Mouse (Mus musculus) heart, embryonic 14.5 days (tissue): Measurements from ENCODE around the gene Naa35. TPM values are rescaled to one million over a fixed set of nuclear protein-coding genes. Genes with fewer than 3 reads are reported as not detected.

Experiments used
- ATAC-seq: fragments of 200-750 bp; cut with Nextera tagmentation; 2 replicates; pipeline ENCODE4 v1.8.0; 2017; ENCODE audit warnings: low read depth, moderate TSS enrichment; ENCODE audit not compliant: insufficient number of reproducible peaks, insufficient read depth, low FRiP score
- H3K27ac ChIP-seq, 2 experiments: fragments of 200-500 bp in 1 of 2; fragments of 300-500 bp in 1 of 2; sonication (generic) in 1 of 2; replicated peaks in 1 of 2; 2 replicates each; pipeline ENCODE4 v1.5.1; 2012 to 2014; ENCODE audit warnings: low read depth in 2 of 2, low read length in 2 of 2, control low read depth in 1 of 2, mild to moderate bottlenecking in 1 of 2, mixed read lengths in 1 of 2; ENCODE audit not compliant: control insufficient read depth in 1 of 2, insufficient read depth in 1 of 2
- H3K27me3 ChIP-seq: fragments of 300-500 bp; sonication (generic); 2 replicates; pipeline ENCODE4 v1.6.1; 2014; ENCODE audit warnings: mild to moderate bottlenecking, low read length, control low read depth; ENCODE audit not compliant: control insufficient read depth, insufficient read depth
- H3K36me3 ChIP-seq: fragments of 300-500 bp; sonication (generic); 2 replicates; pipeline ENCODE4 v1.6.1; 2014; ENCODE audit warnings: mild to moderate bottlenecking, control low read depth, low read length, mixed read lengths; ENCODE audit not compliant: control insufficient read depth, insufficient read depth
- H3K4me1 ChIP-seq, 2 experiments: fragments of 200-500 bp in 1 of 2; fragments of 300-500 bp in 1 of 2; sonication (generic) in 1 of 2; 2 replicates each; pipeline ENCODE4 v1.6.1; 2012 to 2014; ENCODE audit warnings: low read length in 2 of 2, control low read depth in 1 of 2, mixed read lengths in 1 of 2; ENCODE audit not compliant: control insufficient read depth in 2 of 2, insufficient read depth in 2 of 2
- H3K4me2 ChIP-seq: fragments of 300-500 bp; sonication (generic); 2 replicates; pipeline ENCODE4 v1.6.1; 2014; ENCODE audit warnings: mild to moderate bottlenecking, low read length
- H3K4me3 ChIP-seq, 2 experiments: fragments of 200-500 bp in 1 of 2; fragments of 300-500 bp in 1 of 2; sonication (generic) in 1 of 2; 2 replicates each; pipeline ENCODE4 v1.5.1; 2012 to 2014; ENCODE audit warnings: low read length in 2 of 2, mild to moderate bottlenecking in 2 of 2, control low read depth in 1 of 2, low read depth in 1 of 2, moderate library complexity in 1 of 2; ENCODE audit not compliant: control insufficient read depth in 1 of 2, insufficient read depth in 1 of 2
- H3K9ac ChIP-seq: fragments of 300-500 bp; sonication (generic); 2 replicates; pipeline ENCODE4 v1.6.1; 2014; ENCODE audit warnings: mild to moderate bottlenecking, low read length
- H3K9me3 ChIP-seq: fragments of 300-500 bp; sonication (generic); 2 replicates; pipeline ENCODE4 v1.6.1; 2016; ENCODE audit warnings: low read length, control low read depth; ENCODE audit not compliant: control insufficient read depth
- WGBS: fragments of 180-500 bp; shearing (Covaris S2); extraction: QIAGEN DNeasy Blood & Tissue Kit; methylation state at CpG from one replicate; pipeline ENCODE4 v1.1.7; 2014; 5-methylcytosine and 5-hydroxymethylcytosine counted together
- polyA plus RNA-seq: library from polyadenylated mRNA; unstranded; fragments of >200 nt; fragmentation: Nextera tagmentation; extraction: Ambion mirVana; gene quantifications from 2 replicates; pipeline ENCODE4 v1.2.1, GENCODE M21; 2014

The Naa35 gene
- polyA plus RNA-seq, 1 experiment from 2014 or later: 70.3 TPM

DNA sequence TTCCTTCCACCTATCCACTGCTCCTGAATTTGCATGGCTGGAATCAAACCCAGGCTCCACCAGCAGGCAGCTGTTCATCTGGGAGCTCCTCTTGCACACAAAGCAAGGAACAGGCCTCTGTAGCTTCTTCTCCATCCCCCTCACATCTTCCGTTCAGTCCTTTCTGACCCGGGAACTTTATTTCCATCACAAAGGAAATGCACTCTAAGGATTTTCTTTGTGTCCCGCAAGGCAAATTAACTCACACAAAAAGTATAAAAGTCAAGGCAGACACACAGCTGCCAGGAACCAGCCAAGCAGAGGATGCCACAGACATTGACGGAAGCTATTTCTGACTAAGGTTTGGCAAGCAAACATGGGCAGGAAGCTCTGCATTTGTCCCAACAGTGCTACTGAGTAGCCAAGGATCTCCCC is 71.9 kb downstream of the Naa35 start:
- WGBS: 60% methylated on average over 4 of the region's 4 CpGs
- H3K27ac ChIP-seq: peak overlapping the region; percentile 31 to 58; a peak in 3 of 4 replicates

DNA sequence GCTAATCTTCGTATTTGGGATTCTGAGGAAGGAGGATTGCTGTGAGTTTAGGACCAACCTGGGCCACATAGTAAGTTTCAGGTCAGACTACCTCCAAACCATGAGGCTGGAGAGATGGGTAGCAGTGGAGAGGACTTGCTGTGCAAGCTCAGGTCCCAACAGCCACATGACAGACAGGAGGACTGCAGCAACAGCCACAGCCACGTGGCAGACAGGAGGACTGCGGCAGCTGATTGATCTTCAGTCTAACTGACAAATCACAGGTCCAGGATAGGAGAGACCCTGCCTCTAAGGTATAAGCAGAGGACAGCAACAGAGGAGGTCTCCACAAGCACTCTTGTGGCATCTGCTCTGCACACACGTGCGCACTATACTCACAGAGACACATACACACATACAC is 72.7 kb downstream of the Naa35 start:
- no peak overlapping the region for H3K27ac ChIP-seq
- no peaks in the 10 kb centered on the region for H3K9me3 ChIP-seq
- H3K36me3 ChIP-seq: peaks cover 11% of the 10 kb centered on the region
- no peak overlapping the region for H3K4me2 ChIP-seq
- H3K4me3 ChIP-seq: no peak overlapping the region
- H3K27me3 ChIP-seq: no peaks in the 10 kb centered on the region
- H3K9ac ChIP-seq: no peak overlapping the region
- H3K4me1 ChIP-seq: peaks cover 8 to 15% of the 10 kb centered on the region in 2 experiments
- ATAC-seq: no peak
- 82% methylated on average over 5 of the region's 5 CpGs for WGBS

More for the DNA sequence above, 71.9 kb downstream of the Naa35 start:
- Histone ChIP-seq H3K4me3 (no peak overlapping the region), H3K36me3 (peaks cover 3% of the 10 kb centered on the region; the same call in 1 of the 2 replicates), H3K4me2 (no peak overlapping the region), H3K9ac (no peak overlapping the region), H3K27me3 (no peaks in the 10 kb centered on the region), H3K4me1 (peaks cover 13 to 18% of the 10 kb centered on the region in 2 experiments), H3K9me3 (no peaks in the 10 kb centered on the region)
- ATAC-seq: no peak

DNA sequence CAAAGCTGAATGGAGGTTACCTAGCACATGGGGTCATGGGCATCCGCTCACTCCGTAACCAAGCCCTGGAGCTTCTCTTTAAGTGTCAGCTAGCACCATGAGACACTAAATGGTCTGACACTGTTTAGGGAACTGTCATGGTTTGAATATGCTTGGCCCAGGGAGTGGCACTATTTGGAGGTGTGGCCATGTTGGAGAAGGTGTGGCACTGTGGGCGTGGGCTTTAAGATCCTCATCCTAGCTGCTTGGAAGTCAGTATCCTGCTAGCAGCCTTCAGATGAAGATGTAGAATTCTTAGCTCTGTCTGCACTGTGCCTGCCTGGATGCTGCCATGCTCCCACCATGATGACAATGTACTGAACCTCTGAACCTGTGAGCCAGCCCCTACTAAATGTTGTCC is 75.3 kb downstream of the Naa35 start:
- H3K9ac ChIP-seq: no peak overlapping the region
- H3K4me2 ChIP-seq: no peak overlapping the region
- no peak for ATAC-seq
- peaks cover 0 to 9% of the 10 kb centered on the region in 2 experiments; a peak in 2 of 4 replicates for H3K4me1 ChIP-seq
- no peak overlapping the region for H3K4me3 ChIP-seq
- H3K36me3 ChIP-seq: peaks cover 30% of the 10 kb centered on the region
- WGBS: 88% methylated on average over 3 of the region's 3 CpGs
- H3K27ac ChIP-seq: no peak overlapping the region
- H3K27me3 ChIP-seq: no peaks in the 10 kb centered on the region
- no peaks in the 10 kb centered on the region for H3K9me3 ChIP-seq

DNA sequence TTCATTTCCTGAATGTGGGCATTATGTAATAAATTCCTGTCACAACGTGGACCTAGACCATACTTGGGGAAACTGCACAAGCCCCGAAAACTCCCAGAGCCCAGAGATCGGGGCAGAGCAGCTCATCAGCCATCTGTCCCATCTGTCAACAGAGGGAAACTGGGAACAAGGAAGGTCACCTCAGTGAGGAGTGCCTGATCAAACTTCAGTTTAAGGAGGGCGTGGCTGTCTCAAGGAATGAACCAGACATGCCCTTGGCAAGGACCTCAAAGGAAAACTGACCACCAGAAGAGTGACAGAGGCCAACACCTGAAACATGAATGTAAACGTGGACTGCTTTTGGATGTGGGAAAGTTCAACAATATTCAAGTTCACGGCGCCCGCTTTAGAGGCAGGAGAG is 76.3 kb downstream of the Naa35 start:
- no peak overlapping the region for H3K4me3 ChIP-seq
- H3K4me1 ChIP-seq: peaks cover 0 to 7% of the 10 kb centered on the region in 2 experiments; a peak in 2 of 4 replicates
- H3K27ac ChIP-seq: no peak overlapping the region
- H3K9ac ChIP-seq: no peak overlapping the region
- H3K4me2 ChIP-seq: no peak overlapping the region
- no peaks in the 10 kb centered on the region for H3K9me3 ChIP-seq
- no peaks in the 10 kb centered on the region for H3K27me3 ChIP-seq
- 94% methylated on average over 8 of the region's 8 CpGs for WGBS
- no peak for ATAC-seq
- peaks cover 30% of the 10 kb centered on the region for H3K36me3 ChIP-seq

DNA sequence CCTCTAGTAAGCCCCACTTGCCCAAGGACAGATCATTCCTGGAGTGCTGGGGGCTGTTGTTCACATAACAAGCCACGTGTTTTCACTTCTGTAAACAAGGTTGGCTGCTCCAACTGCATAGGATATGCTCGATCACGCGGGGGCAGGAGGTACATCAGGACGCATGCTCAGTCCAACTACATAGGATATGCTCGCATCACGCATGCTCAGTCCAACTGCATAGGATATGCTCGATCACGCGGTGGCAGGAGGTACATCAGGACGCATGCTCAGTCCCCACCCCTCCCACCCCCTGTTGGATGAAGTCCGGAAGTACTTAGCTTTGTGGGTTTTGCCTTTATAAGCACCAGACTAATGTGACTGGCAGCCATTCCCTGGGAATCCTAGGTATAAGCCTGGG is 76.9 kb downstream of the Naa35 start:
- WGBS: 97% methylated on average over 12 of the region's 12 CpGs

DNA sequence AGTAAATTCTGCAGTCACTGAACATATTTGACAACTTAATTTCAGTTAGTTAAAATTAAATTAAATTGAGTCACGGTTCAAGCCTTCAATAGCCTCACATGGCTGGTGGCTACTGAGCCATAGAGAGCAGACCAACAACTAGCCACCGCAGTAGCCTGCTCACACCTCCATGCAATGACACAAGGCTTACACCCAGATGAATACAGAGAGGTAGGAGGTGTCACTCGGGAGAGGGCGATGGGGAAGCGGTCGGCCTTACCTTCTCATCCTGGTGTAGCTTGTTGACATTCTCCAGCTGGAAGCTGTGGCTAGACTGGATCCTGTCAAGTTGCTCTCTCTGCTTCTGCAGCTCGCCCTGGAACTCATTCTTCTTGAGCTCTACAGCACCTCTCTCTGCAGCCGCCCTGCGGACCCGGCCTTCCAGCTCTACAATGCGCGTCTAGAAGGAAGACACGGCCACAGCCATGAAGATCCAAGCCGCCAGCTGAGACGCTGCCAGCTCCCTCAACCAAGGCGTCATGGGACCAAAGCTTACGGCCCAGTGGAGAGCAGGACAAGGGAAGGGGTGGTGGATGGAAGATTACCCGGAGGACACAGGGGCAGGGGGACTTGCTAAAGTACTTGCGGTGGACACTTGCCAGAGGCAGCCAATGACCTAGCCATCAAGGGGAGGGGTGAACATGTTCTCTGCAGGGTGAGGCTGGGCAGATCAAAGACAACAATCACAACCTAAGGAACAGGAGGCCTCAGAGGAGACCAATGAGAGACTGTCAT is 79.1 kb downstream of the Naa35 start:
- no peak for ATAC-seq
- H3K4me2 ChIP-seq: no peak overlapping the region
- H3K27me3 ChIP-seq: no peaks in the 10 kb centered on the region
- peaks cover 30% of the 10 kb centered on the region for H3K36me3 ChIP-seq
- no peak overlapping the region for H3K4me3 ChIP-seq
- no peak overlapping the region for H3K9ac ChIP-seq
- H3K27ac ChIP-seq: no peak overlapping the region
- WGBS: 89% methylated on average over 19 of the region's 19 CpGs
- no peaks in the 10 kb centered on the region for H3K9me3 ChIP-seq
- peaks cover 6 to 9% of the 10 kb centered on the region in 2 experiments; a peak in 3 of 4 replicates for H3K4me1 ChIP-seq

More for the DNA sequence above, 76.9 kb downstream of the Naa35 start:
- Histone ChIP-seq H3K4me1 (peaks cover 0 to 2% of the 10 kb centered on the region in 2 experiments; a peak in 1 of 4 replicates), H3K9ac (no peak overlapping the region), H3K4me2 (no peak overlapping the region), H3K36me3 (peaks cover 30% of the 10 kb centered on the region), H3K9me3 (no peaks in the 10 kb centered on the region), H3K27me3 (no peaks in the 10 kb centered on the region), H3K27ac (no peak overlapping the region), H3K4me3 (no peak overlapping the region)
- ATAC-seq: no peak

DNA sequence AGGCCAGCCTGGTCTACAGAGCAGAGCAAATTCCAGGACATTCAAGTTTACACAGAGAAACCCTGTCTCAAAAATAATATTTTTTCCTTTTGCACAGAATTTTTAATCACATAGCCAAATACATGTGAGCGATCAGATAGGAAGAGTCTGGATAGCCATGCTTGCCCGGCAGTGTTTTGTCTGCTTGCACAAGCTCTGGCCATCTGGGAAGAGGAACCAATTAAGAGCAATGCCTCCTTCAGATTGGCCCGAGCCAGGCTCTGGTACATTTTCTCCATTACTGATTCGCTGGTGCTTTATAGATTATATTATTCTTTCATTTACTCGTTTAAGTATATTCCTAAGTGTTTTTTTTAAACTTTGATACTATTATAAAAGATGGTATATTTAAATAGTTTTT is 82.7 kb downstream of the Naa35 start:
- ATAC-seq: no peak
- Histone ChIP-seq H3K36me3 (peaks cover 20% of the 10 kb centered on the region), H3K9ac (no peak overlapping the region), H3K4me3 (no peak overlapping the region), H3K27me3 (no peaks in the 10 kb centered on the region), H3K4me2 (no peak overlapping the region), H3K9me3 (no peaks in the 10 kb centered on the region), H3K27ac (no peak overlapping the region), H3K4me1 (peaks cover 6 to 9% of the 10 kb centered on the region in 2 experiments; a peak in 3 of 4 replicates)
- WGBS: 85% methylated on average over 5 of the region's 5 CpGs
